Mouse (Mus musculus): ENCODE measurements around the gene Gm33543. TPM values are rescaled to one million over a fixed set of nuclear protein-coding genes. Genes with fewer than 3 reads are reported as not detected.

Gene Gm33543
- polyA plus RNA-seq, 1 experiment from 2014 or later, result not detected

DNA sequence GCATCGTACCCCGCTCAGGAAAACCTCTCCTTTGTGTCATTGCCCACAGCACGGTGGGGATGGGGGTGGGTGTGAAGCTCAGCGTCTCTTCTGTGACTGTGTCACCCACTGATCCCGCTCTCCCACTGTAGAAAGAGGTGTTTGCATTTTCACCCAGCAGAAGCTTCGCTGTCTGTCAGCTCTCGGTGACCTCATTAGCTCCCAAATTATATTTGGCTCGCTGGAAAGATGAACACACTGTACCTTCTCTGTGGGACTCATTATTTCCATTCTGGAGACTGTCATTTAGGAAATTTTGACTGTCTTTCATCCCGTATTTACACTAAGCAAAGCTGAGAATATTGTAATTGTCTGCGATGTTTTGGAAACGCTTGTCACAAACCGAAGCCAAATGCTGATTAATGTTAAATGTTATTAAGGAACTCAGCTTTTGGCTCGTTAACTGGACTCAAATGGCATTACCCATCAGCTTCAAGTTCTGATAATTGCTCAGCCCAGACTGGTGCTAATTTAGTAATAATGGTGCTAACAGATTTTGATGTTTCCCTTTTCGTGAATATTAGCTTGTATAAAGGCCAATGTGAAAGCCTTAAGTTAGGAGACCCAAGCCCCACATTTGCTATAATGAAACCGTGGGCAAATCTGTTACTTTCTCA, 51.8 kb downstream of the Gm33543 start:
- no peak overlapping the region for H3K27ac ChIP-seq (ENCODE audit: low read depth, low read length)
- H3K36me3 ChIP-seq (ENCODE audit: control insufficient read depth, insufficient read depth, low read length), result no peaks in the 10 kb centered on the region
- no peak overlapping the region for H3K4me2 ChIP-seq
- DNase-seq (ENCODE audit: low spot score, missing footprints) (no peak), ATAC-seq (ENCODE audit: low FRiP score) (no peak)
- no peak overlapping the region for H3K4me3 ChIP-seq (ENCODE audit: low read depth, low read length)
- no peaks in the 10 kb centered on the region for H3K4me1 ChIP-seq (ENCODE audit: control insufficient read depth, insufficient read depth, low read length)
- no peaks in the 10 kb centered on the region for H3K27me3 ChIP-seq (ENCODE audit: control insufficient read depth, insufficient read depth, low read length)
- no peak overlapping the region for H3K9ac ChIP-seq (ENCODE audit: low read length)
- 86% methylated on average over 15 of the region's 15 CpGs for WGBS
- H3K9me3 ChIP-seq (ENCODE audit: control insufficient read depth, low read length), result no peaks in the 10 kb centered on the region

DNA sequence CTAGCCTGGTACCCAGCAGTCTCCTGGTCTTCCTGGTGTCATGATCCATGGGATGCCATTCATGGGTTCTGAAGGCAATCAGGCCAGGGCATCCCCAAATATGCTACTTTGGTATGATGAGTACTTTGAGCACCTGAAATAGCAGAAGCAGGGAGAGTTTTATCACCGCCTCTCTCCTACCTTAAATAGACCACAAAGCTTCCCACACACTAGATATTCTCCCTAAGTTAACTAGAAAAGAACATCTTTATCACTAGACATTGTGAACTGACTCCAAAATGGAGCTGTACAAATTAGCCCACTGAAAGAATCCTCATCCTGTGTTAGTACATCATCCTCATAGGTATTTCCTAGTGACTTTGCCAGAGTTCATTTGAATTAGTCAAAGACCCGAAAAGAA, 55.6 kb downstream of the Gm33543 start:
- H3K4me3 ChIP-seq (ENCODE audit: low read depth, low read length), result no peak overlapping the region
- ATAC-seq (ENCODE audit: low FRiP score) (no peak), DNase-seq (ENCODE audit: low spot score, missing footprints) (no peak)
- H3K27ac ChIP-seq (ENCODE audit: low read depth, low read length), result no peak overlapping the region
- H3K9me3 ChIP-seq (ENCODE audit: control insufficient read depth, low read length), result no peaks in the 10 kb centered on the region
- H3K4me1 ChIP-seq (ENCODE audit: control insufficient read depth, insufficient read depth, low read length), result no peaks in the 10 kb centered on the region
- H3K4me2 ChIP-seq, result no peak overlapping the region
- no peaks in the 10 kb centered on the region for H3K36me3 ChIP-seq (ENCODE audit: control insufficient read depth, insufficient read depth, low read length)
- no peaks in the 10 kb centered on the region for H3K27me3 ChIP-seq (ENCODE audit: control insufficient read depth, insufficient read depth, low read length)
- H3K9ac ChIP-seq (ENCODE audit: low read length), result no peak overlapping the region
- WGBS, result 88% methylated on average over 2 of the region's 2 CpGs

DNA sequence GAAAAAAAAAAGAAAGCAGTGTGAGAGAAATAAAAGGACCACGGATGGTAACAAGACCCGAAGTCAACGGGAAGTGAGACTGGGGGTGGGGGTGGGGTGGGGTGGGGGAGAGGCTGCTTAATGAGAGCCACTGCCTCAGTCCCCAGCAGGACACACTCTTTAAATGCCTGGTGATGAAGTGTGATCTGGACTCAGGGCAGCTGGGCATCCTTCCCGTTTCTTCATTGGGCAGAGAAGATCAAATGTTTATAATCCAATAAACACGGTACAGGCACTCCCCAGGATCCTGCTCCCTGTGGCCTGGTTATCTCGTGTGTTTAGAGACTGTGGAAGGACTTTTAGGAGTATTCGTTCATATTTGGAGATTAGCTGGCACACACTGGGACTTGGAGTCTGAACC, 57.9 kb downstream of the Gm33543 start:
- Histone ChIP-seq H3K4me2 (no peak overlapping the region), H3K4me3 (ENCODE audit: low read depth, low read length) (no peak overlapping the region), H3K4me1 (ENCODE audit: control insufficient read depth, insufficient read depth, low read length) (no peaks in the 10 kb centered on the region), H3K9ac (ENCODE audit: low read length) (no peak overlapping the region), H3K9me3 (ENCODE audit: control insufficient read depth, low read length) (no peaks in the 10 kb centered on the region), H3K27ac (ENCODE audit: low read depth, low read length) (no peak overlapping the region), H3K36me3 (ENCODE audit: control insufficient read depth, insufficient read depth, low read length) (no peaks in the 10 kb centered on the region), H3K27me3 (ENCODE audit: control insufficient read depth, insufficient read depth, low read length) (no peaks in the 10 kb centered on the region)
- ATAC-seq (ENCODE audit: low FRiP score) (no peak), DNase-seq (ENCODE audit: low spot score, missing footprints) (no peak)
- WGBS, result 61% methylated on average over 7 of the region's 7 CpGs

DNA sequence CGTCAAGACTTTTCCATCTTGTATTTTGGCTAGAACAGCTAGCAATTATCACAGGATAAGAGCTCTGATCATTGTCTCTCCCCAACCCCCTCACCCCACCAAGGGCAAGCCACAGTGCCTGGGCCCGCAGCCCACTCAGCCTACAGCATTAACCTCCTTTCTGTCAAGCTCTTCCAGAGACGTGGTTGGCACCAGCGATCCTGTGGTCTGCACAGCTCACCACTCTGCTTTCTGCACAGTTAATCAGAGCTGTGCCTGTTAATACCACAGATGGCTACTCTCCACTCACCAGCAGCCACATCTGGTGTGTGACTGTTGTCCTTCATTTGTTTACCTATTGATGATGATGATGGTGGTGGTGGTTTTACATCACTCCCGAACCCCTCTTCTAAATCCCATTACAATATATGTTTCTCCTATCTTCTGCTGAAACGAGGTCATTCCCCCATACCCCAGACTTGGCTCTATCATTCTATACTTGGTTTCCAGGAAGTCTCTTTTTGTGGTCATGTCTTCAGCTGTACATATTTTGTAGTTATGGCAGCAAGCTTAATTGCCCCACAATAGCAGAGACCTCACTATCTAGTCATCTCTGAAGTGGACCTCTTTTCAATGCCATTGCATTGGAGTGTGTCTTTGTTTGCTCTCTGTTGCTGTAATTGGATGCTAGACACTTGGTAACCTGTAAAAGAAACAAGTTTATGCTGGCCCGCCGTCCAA, 61.7 kb downstream of the Gm33543 start:
- H3K4me3 ChIP-seq (ENCODE audit: low read depth, low read length), result no peak overlapping the region
- H3K27me3 ChIP-seq (ENCODE audit: control insufficient read depth, insufficient read depth, low read length), result no peaks in the 10 kb centered on the region
- no peak overlapping the region for H3K4me2 ChIP-seq
- H3K27ac ChIP-seq (ENCODE audit: low read depth, low read length), result no peak overlapping the region
- no peak overlapping the region for H3K9ac ChIP-seq (ENCODE audit: low read length)
- no peak for ATAC-seq (ENCODE audit: low FRiP score)
- 90% methylated on average over 8 of the region's 8 CpGs for WGBS
- no peaks in the 10 kb centered on the region for H3K9me3 ChIP-seq (ENCODE audit: control insufficient read depth, low read length)
- DNase-seq (ENCODE audit: low spot score, missing footprints), result no peak
- H3K4me1 ChIP-seq (ENCODE audit: control insufficient read depth, insufficient read depth, low read length), result no peaks in the 10 kb centered on the region
- no peaks in the 10 kb centered on the region for H3K36me3 ChIP-seq (ENCODE audit: control insufficient read depth, insufficient read depth, low read length)

DNA sequence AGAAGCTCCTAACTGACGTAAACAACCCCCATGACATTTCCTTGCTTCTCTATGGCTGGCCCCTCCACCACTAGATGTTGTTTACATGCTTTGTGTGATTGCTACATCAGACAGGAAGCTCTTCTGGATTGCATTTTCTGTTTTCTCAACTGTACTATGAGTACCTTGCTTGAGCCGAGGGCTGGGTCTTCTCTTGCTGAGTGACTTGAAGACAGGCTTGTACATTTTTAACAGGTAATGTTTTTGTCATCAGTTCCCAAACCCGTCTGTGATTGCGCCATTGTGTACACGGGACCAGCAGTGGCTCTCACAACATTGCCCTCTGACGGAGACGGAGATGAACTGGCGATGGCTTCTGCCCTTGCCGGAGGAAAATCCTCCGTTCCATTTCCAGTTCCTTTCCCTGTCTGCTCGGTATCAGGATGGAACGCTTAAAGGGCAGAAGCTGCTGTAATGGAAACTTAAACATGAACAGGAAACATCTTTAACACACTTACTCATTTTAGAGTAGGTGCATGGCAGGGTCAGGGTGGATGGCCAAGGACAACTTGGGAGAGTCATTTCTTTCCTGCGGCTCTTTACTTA, 62.8 kb downstream of the Gm33543 start:
- Histone ChIP-seq H3K27me3 (ENCODE audit: control insufficient read depth, insufficient read depth, low read length) (no peaks in the 10 kb centered on the region), H3K9me3 (ENCODE audit: control insufficient read depth, low read length) (no peaks in the 10 kb centered on the region), H3K9ac (ENCODE audit: low read length) (no peak overlapping the region), H3K27ac (ENCODE audit: low read depth, low read length) (no peak overlapping the region), H3K4me1 (ENCODE audit: control insufficient read depth, insufficient read depth, low read length) (no peaks in the 10 kb centered on the region), H3K4me2 (no peak overlapping the region), H3K36me3 (ENCODE audit: control insufficient read depth, insufficient read depth, low read length) (no peaks in the 10 kb centered on the region), H3K4me3 (ENCODE audit: low read depth, low read length) (no peak overlapping the region)
- DNase-seq (ENCODE audit: low spot score, missing footprints) (no peak), ATAC-seq (ENCODE audit: low FRiP score) (no peak)
- WGBS, result 91% methylated on average over 13 of the region's 13 CpGs

DNA sequence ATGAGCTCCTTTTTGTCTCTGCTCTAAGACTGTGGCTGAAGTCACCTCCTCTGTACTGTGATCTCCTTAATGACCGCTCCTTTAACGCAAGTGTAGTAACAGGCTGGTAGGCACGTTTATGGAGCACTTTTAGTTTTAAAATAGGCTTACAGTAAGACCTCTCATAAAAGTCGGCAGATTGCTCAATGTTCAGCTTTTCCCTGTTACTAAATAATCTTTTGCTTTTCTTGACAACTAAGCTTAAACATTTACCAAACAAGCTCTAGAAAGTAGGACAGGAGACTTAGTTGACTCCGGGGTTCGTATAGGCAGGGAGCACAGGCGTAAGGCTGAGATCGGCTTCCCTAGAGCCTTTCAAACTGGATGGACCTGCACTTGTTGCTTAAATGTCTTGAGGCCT, 64.1 kb downstream of the Gm33543 start:
- no peak for ATAC-seq (ENCODE audit: low FRiP score)
- 90% methylated on average over 8 of the region's 8 CpGs for WGBS

DNA sequence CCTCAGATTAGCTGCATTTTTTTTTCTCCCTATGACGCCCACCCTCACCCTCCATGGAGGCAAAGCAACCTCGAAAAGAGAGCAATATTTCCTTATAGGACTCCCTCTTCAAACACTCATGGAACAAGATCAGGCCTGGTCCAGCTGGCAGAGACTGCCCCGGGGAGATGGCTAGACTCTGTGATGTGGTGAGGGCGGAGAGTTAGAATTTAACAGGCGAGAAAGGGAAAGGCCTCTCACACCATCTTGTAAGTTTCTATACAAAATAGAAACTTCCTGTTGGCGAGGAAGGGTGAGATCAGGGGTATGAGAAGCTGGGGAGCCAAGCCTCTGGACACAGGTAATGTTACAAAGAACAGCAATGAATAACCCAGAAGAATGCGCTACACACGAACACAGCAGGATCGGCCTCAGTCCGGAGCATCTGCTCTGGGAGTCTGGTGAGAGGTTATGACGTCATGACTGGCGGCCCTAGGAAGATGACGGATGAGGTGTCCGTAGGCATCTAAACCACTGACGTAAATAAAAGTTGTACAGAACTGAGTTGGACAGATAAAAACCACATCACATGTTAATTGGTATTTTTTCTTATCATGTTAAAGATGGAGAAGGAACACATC, 64.9 kb downstream of the Gm33543 start:
- H3K4me2 ChIP-seq, result no peak overlapping the region
- H3K36me3 ChIP-seq (ENCODE audit: control insufficient read depth, insufficient read depth, low read length), result no peaks in the 10 kb centered on the region
- no peak overlapping the region for H3K27ac ChIP-seq (ENCODE audit: low read depth, low read length)
- H3K9me3 ChIP-seq (ENCODE audit: control insufficient read depth, low read length), result no peaks in the 10 kb centered on the region
- no peak overlapping the region for H3K9ac ChIP-seq (ENCODE audit: low read length)
- H3K4me1 ChIP-seq (ENCODE audit: control insufficient read depth, insufficient read depth, low read length), result no peaks in the 10 kb centered on the region
- ATAC-seq (ENCODE audit: low FRiP score) (no peak), DNase-seq (ENCODE audit: low spot score, missing footprints) (no peak)
- H3K4me3 ChIP-seq (ENCODE audit: low read depth, low read length), result no peak overlapping the region
- WGBS, result 90% methylated on average over 15 of the region's 15 CpGs
- H3K27me3 ChIP-seq (ENCODE audit: control insufficient read depth, insufficient read depth, low read length), result no peaks in the 10 kb centered on the region

More for the DNA sequence above, 64.1 kb downstream of the Gm33543 start:
- H3K4me1 ChIP-seq (ENCODE audit: control insufficient read depth, insufficient read depth, low read length), result no peaks in the 10 kb centered on the region
- H3K9me3 ChIP-seq (ENCODE audit: control insufficient read depth, low read length), result no peaks in the 10 kb centered on the region
- H3K4me2 ChIP-seq, result no peak overlapping the region
- no peak overlapping the region for H3K9ac ChIP-seq (ENCODE audit: low read length)
- H3K4me3 ChIP-seq (ENCODE audit: low read depth, low read length), result no peak overlapping the region
- H3K27me3 ChIP-seq (ENCODE audit: control insufficient read depth, insufficient read depth, low read length), result no peaks in the 10 kb centered on the region
- no peak overlapping the region for H3K27ac ChIP-seq (ENCODE audit: low read depth, low read length)
- H3K36me3 ChIP-seq (ENCODE audit: control insufficient read depth, insufficient read depth, low read length), result no peaks in the 10 kb centered on the region
- no peak for DNase-seq (ENCODE audit: low spot score, missing footprints)

DNA sequence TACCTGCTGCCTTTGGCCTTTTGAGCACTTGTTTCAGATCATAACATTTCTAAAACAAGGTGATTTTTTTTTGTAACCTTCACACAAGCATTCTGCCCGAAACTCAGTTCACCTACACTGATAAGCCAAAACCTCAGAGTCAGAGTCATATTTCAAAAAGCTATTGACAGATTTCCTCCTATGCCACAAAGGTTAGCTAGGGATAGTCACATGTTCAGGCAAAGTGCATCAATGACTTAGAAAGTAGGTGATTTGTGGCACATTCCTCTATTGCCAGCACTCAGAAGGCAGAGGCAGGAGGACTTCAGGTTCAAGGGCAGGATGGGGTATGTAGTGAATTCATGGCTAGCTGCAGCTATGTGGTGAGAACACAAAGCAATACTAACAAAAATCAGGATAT, 65.7 kb downstream of the Gm33543 start:
- no peak for ATAC-seq (ENCODE audit: low FRiP score)
- no peak for DNase-seq (ENCODE audit: low spot score, missing footprints)
- H3K36me3 ChIP-seq (ENCODE audit: control insufficient read depth, insufficient read depth, low read length), result no peaks in the 10 kb centered on the region
- no peaks in the 10 kb centered on the region for H3K27me3 ChIP-seq (ENCODE audit: control insufficient read depth, insufficient read depth, low read length)
- no peak overlapping the region for H3K27ac ChIP-seq (ENCODE audit: low read depth, low read length)
- H3K9me3 ChIP-seq (ENCODE audit: control insufficient read depth, low read length), result no peaks in the 10 kb centered on the region
- WGBS, result 92% methylated on average over 1 of the region's 1 CpGs
- no peak overlapping the region for H3K4me2 ChIP-seq
- H3K9ac ChIP-seq (ENCODE audit: low read length), result no peak overlapping the region
- no peak overlapping the region for H3K4me3 ChIP-seq (ENCODE audit: low read depth, low read length)
- no peaks in the 10 kb centered on the region for H3K4me1 ChIP-seq (ENCODE audit: control insufficient read depth, insufficient read depth, low read length)

DNA sequence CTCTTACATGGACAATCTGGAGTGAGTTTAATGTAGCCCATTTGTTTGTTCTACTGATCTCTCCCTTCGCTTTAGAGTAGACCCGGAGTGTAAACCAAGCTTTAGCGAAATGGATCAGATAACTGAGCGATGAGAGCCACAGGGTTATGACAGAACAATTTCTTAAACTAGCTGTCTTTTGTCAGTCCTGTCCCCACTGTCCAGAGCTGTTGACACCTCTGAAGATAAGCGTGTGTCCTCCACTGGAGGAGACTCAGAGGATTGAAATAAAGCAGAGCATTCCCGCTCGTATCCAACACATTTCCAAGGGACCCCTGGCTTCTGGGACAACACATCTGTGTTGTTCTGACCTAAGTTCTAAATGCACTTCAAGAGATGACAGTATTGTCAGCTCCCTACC, 67.9 kb downstream of the Gm33543 start:
- H3K27me3 ChIP-seq (ENCODE audit: control insufficient read depth, insufficient read depth, low read length), result no peaks in the 10 kb centered on the region
- 91% methylated on average over 7 of the region's 7 CpGs for WGBS
- H3K4me1 ChIP-seq (ENCODE audit: control insufficient read depth, insufficient read depth, low read length), result no peaks in the 10 kb centered on the region
- no peaks in the 10 kb centered on the region for H3K36me3 ChIP-seq (ENCODE audit: control insufficient read depth, insufficient read depth, low read length)
- no peak for DNase-seq (ENCODE audit: low spot score, missing footprints)
- H3K4me3 ChIP-seq (ENCODE audit: low read depth, low read length), result no peak overlapping the region
- no peak for ATAC-seq (ENCODE audit: low FRiP score)
- no peaks in the 10 kb centered on the region for H3K9me3 ChIP-seq (ENCODE audit: control insufficient read depth, low read length)
- H3K27ac ChIP-seq (ENCODE audit: low read depth, low read length), result no peak overlapping the region
- H3K4me2 ChIP-seq, result no peak overlapping the region
- no peak overlapping the region for H3K9ac ChIP-seq (ENCODE audit: low read length)
